Mouse (Mus musculus) embryonic facial prominence, embryonic 12.5 days (tissue): ENCODE results near the gene Chtop. TPM values are rescaled to one million over a fixed set of nuclear protein-coding genes. Genes with fewer than 3 reads are reported as not detected.

ENCODE experiments used
- ATAC-seq: fragments of 200-750 bp; cut with Nextera tagmentation; 2 replicates; pipeline ENCODE4 v1.8.0; 2017; ENCODE audit not compliant: insufficient number of reproducible peaks, insufficient read depth, low FRiP score, low TSS enrichment
- H3K27ac ChIP-seq: fragments of 300-500 bp; sonication (generic); 2 replicates; pipeline ENCODE4 v1.5.1; 2016; ENCODE audit warnings: mild to moderate bottlenecking
- H3K27me3 ChIP-seq: fragments of 300-500 bp; sonication (generic); 2 replicates; pipeline ENCODE4 v1.6.1; 2016; ENCODE audit warnings: mild to moderate bottlenecking, moderate library complexity
- H3K36me3 ChIP-seq: fragments of 300-500 bp; sonication (generic); 2 replicates; pipeline ENCODE4 v1.6.1; 2016; ENCODE audit warnings: mild to moderate bottlenecking
- H3K4me1 ChIP-seq: fragments of 300-500 bp; sonication (generic); 2 replicates; pipeline ENCODE4 v1.6.1; 2016
- H3K4me2 ChIP-seq: fragments of 300-500 bp; sonication (generic); replicated peaks from 2 replicates; pipeline ENCODE4 v1.6.1; 2016; ENCODE audit warnings: mild to moderate bottlenecking, moderate library complexity
- H3K4me3 ChIP-seq: fragments of 300-500 bp; sonication (generic); 2 replicates; pipeline ENCODE4 v1.5.1; 2016; ENCODE audit warnings: mild to moderate bottlenecking
- H3K9ac ChIP-seq: fragments of 300-500 bp; sonication (generic); 2 replicates; pipeline ENCODE4 v1.6.1; 2016; ENCODE audit warnings: mild to moderate bottlenecking, moderate library complexity
- H3K9me3 ChIP-seq: fragments of 300-500 bp; sonication (generic); 2 replicates; pipeline ENCODE4 v1.6.1; 2016; ENCODE audit warnings: mild to moderate bottlenecking, moderate library complexity
- WGBS: fragments of 180-500 bp; shearing (Covaris S2); methylation state at CpG from one replicate; pipeline ENCODE4 v1.1.7; 2016; 5-methylcytosine and 5-hydroxymethylcytosine counted together
- polyA plus RNA-seq: library from polyadenylated mRNA; unstranded; fragments of >200 nt; fragmentation: Nextera tagmentation; extraction: Ambion mirVana; gene quantifications from 2 replicates; pipeline ENCODE4 v1.2.1, GENCODE M21; 2016

The Chtop gene
- polyA plus RNA-seq, 1 experiment from 2014 or later: 209 TPM

DNA sequence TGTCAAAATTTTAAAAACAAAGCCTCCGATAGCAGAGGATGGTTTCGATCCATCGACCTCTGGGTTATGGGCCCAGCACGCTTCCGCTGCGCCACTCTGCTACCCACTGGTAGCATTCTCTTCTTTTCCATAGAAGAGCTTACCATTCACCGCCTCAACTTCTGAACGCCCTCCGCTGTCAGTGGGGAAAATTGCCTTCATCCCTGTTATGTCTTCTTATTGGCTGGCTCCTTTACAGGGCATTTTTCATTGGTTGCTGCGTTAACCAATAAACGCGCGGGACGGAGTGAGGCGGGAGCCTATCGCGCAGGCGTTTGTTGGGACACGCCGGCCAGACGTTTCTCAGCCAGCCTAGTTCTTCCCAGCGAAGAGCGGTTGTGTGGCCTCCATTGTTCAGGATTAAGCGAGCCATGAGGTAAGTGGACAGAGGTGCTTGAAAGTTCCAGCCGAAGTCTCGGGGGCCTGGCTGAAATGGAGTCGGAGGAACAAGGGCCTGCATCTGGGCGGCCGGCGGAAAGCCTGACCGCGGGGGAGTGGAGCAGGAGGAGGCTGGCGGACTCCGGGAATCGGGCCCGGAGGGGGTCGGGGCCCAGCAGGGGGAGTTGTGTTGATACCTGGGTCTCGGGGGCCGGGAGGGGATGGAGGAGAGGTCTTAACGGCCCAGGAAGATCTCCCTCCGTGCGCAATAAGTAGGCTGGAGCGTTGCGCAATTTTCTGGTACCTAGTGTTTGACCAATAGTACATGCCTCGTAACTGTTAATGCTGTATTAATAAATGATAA, 33.3 kb downstream of the Chtop start, which contains the start of gene Ilf2:
Ilf2 (plus strand) TSS at position 296 of the 781 bp plus-strand sequence.
- no peaks in the 10 kb centered on the region for H3K27me3 ChIP-seq
- H3K4me1 ChIP-seq: 0 out of 2 replicates have a peak, but pooled peaks cover 6% of the 10 kb centered on the region
- under 1% methylated on average over 45 of the region's 45 CpGs for WGBS
- ATAC-seq: peak; percentile 99
- peak within 1 kb of the TSS; percentile 75 for H3K4me2 ChIP-seq
- peaks cover 34% of the 10 kb centered on the region for H3K36me3 ChIP-seq
- no peaks in the 10 kb centered on the region for H3K9me3 ChIP-seq
- peak within 1 kb of the TSS; percentile 79 for H3K4me3 ChIP-seq
- H3K27ac ChIP-seq: peak within 1 kb of the TSS; percentile 95
- peak within 1 kb of the TSS; percentile 85 for H3K9ac ChIP-seq

DNA sequence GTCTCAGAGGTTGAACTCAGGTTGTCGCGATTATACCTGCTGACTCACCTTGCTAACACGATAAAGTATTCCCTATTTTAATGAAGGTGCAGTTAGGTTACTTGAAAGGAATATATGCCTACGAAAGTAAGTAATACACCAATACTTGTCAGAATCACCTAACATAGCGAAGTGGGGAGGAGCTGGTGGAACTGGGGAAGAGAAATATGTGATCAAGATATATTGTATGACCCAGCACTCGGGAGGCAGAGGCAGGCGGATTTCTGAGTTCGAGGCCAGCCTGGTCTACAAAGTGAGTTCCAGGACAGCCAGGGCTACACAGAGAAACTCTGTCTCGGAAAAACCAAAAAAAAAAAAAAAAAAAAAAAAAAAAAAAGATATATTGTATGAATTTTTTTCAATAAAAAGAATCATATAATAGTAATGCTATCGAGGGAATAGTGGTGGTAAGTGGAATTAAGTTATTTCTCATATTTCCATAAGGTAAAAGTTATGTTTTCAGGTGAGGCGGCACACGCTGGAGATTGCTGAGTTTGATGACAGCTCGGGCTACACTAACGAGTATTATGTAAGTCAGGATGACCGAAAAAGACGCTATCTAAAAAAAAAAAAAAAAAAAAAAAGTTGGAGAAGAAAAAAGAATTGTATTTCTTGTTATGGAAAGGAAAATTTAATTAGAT, 34.0 kb downstream of the Chtop start:
- WGBS: 40% methylated on average over 16 of the region's 16 CpGs
- Histone ChIP-seq H3K27ac (no peak overlapping the region), H3K4me1 (0 out of 2 replicates have a peak, but pooled peaks cover 6% of the 10 kb centered on the region), H3K9ac (no peak overlapping the region), H3K9me3 (no peaks in the 10 kb centered on the region), H3K4me3 (no peak overlapping the region), H3K27me3 (no peaks in the 10 kb centered on the region), H3K36me3 (peaks cover 27% of the 10 kb centered on the region), H3K4me2 (0 out of 2 replicates have a peak overlapping the region, but pooled peaks have one; percentile 19)
- peak; percentile 23; the same call in 1 of the 2 replicates for ATAC-seq

DNA sequence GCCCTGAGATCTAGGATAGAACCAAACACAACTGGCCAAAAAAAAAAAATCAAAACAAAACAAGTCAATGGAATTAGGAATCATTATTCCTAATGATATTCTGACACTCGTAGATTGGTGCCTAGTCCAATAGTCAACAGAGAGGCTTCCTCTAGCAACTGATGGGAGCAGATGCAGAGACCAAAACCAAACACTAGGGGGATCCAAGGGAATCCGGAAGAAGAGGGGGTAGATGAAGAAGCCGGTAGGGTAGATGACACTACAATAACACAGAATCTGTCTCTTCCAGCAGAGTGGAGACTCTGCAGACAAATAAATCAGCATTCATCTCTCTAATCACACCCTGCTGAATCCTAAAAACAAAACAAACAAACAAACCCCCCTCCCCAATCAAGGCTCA, 37.1 kb downstream of the Chtop start:
- Histone ChIP-seq H3K4me1 (0 out of 2 replicates have a peak, but pooled peaks cover 4% of the 10 kb centered on the region), H3K27ac (no peak overlapping the region), H3K9me3 (no peaks in the 10 kb centered on the region), H3K4me3 (no peak overlapping the region), H3K9ac (no peak overlapping the region), H3K4me2 (no peak overlapping the region), H3K36me3 (no peaks in the 10 kb centered on the region), H3K27me3 (no peaks in the 10 kb centered on the region)
- WGBS: 38% methylated on average over 3 of the region's 3 CpGs
- no peak for ATAC-seq

GRCm38 (mm10) chr3:90467618-90468300, 41.5 kb downstream of the Chtop start:
- Histone ChIP-seq H3K27ac (no peak overlapping the region), H3K4me1 (no peaks in the 10 kb centered on the region; the same call in 1 of the 2 replicates)
- 94% methylated on average over 10 of the region's 10 CpGs for WGBS

DNA sequence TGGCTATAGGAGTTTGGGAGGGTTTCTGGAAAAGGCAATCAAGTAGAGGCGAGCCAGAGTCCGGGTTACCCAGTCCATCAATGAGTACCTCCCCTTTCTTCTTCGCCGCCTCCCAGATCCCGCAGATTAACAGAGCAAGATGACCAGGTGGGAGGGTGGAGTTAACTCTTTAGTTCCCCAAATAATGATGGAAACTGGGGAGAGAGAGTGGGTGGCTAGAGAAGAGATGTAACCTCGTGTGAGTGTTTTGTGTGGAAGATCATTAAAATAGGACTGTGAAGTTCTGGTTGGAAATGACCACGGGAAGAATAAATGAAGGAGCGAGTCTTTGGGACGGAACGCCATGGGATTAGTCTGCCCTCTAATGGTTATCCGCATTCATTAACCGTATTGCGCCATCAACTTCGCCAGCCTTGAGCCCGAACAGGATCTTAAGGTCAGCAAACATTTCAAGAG, 43.0 kb downstream of the Chtop start:
- under 1% methylated on average over 15 of the region's 15 CpGs for WGBS
- Histone ChIP-seq H3K36me3 (no peaks in the 10 kb centered on the region), H3K9ac (peak overlapping the region; percentile 24), H3K4me3 (peak overlapping the region; percentile 48), H3K9me3 (no peaks in the 10 kb centered on the region), H3K27ac (no peak overlapping the region), H3K4me2 (peak overlapping the region; percentile 75), H3K4me1 (no peaks in the 10 kb centered on the region; the same call in 1 of the 2 replicates), H3K27me3 (peaks cover 46% of the 10 kb centered on the region)
- no peak for ATAC-seq

More at GRCm38 (mm10) chr3:90467618-90468300, 41.5 kb downstream of the Chtop start:
- H3K9ac ChIP-seq: no peak overlapping the region
- no peak overlapping the region for H3K4me2 ChIP-seq
- H3K9me3 ChIP-seq: no peaks in the 10 kb centered on the region
- peaks cover 34% of the 10 kb centered on the region for H3K27me3 ChIP-seq
- no peak for ATAC-seq
- H3K4me3 ChIP-seq: no peak overlapping the region
- H3K36me3 ChIP-seq: no peaks in the 10 kb centered on the region

DNA sequence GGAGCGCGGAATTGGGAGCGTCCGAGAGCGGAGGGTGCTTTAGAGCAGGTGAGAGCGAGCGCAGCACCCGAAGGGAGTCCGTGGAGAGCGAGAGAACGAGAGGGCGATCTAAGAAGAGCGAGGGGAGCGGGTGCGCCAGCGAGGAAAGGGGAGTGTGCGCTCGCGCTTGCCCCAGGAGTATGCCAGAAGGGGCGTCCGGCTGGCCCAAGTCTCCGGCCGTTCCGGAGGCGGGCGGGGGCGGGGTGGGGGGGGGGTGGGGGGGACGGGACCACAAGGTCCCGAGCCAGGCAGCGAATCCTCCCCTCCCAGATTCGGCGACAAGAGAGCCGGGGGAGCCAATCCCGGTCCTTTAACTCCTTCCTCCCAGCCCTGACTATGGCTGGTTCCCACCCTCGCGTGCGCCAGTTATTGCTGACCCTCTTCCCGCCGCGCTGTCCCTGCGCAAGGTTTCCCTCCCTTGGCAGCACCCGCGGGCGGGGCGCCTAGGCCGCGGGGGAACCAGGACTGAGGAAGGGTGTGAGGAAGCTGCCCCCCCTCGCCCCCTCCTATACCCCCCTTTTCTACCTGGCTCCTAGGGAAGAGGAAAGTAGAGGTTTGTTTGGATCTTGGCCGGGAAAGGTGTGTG, 43.5 kb downstream of the Chtop start, which contains the start of gene Npr1:
Npr1 (minus strand) TSS at position 181 of the 625 bp plus-strand sequence.
- 1% methylated on average over 43 of the region's 49 CpGs for WGBS

GRCm38 (mm10) chr3:90465081-90465685, 44.1 kb downstream of the Chtop start:
- Histone ChIP-seq H3K27ac (no peak overlapping the region), H3K4me2 (peak overlapping the region; percentile 75), H3K4me1 (no peaks in the 10 kb centered on the region; the same call in 1 of the 2 replicates), H3K27me3 (peaks cover 46% of the 10 kb centered on the region), H3K36me3 (no peaks in the 10 kb centered on the region), H3K9me3 (no peaks in the 10 kb centered on the region), H3K9ac (peak overlapping the region; percentile 24), H3K4me3 (peak overlapping the region; percentile 48)
- WGBS: 1% methylated on average over 75 of the region's 75 CpGs
- peak; percentile 37; the same call in 1 of the 2 replicates for ATAC-seq

More for the DNA sequence above, 43.5 kb downstream of the Chtop start, which contains the start of gene Npr1:
- Histone ChIP-seq H3K4me3 (peak within 1 kb of the TSS; percentile 48), H3K27ac (no peak within 1 kb of the TSS), H3K36me3 (no peaks in the 10 kb centered on the region), H3K4me1 (no peaks in the 10 kb centered on the region; the same call in 1 of the 2 replicates), H3K9me3 (no peaks in the 10 kb centered on the region), H3K9ac (peak within 1 kb of the TSS; percentile 24), H3K27me3 (peaks cover 46% of the 10 kb centered on the region), H3K4me2 (peak within 1 kb of the TSS; percentile 75)
- no peak for ATAC-seq

GRCm38 (mm10) chr3:90464552-90465080, 44.7 kb downstream of the Chtop start:
- H3K4me2 ChIP-seq: peak overlapping the region; percentile 75
- H3K27ac ChIP-seq: no peak overlapping the region
- H3K36me3 ChIP-seq: no peaks in the 10 kb centered on the region
- H3K9ac ChIP-seq: peak overlapping the region; percentile 24; the same call in 1 of the 2 replicates
- peak overlapping the region; percentile 48 for H3K4me3 ChIP-seq
- WGBS: 9% methylated on average over 37 of the region's 37 CpGs
- H3K9me3 ChIP-seq: no peaks in the 10 kb centered on the region
- no peak for ATAC-seq
- H3K4me1 ChIP-seq: no peaks in the 10 kb centered on the region; the same call in 1 of the 2 replicates
- H3K27me3 ChIP-seq: peaks cover 46% of the 10 kb centered on the region

DNA sequence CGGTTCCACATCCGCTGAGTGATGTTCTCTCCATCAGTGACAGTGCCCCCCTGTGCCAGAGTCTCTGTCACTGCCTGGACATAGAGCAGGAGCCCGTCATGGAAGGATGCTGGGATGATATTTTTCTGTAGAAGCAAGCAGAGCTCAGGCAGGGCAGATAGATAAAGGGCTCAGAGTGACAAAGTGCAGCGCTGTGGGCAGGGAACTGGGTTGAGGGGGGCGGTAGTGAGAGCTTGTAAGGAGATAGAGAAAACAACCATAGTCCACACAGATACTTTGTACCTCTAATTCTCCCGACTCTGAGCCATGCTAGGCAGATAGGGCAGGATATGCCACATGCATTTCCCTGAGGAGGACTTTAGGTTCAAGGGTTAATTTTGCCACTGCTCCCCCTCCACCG, 46.7 kb downstream of the Chtop start:
- no peaks in the 10 kb centered on the region; the same call in 1 of the 2 replicates for H3K4me1 ChIP-seq
- no peak for ATAC-seq
- no peak overlapping the region for H3K4me3 ChIP-seq
- peaks cover 46% of the 10 kb centered on the region for H3K27me3 ChIP-seq
- H3K27ac ChIP-seq: no peak overlapping the region
- no peak overlapping the region for H3K9ac ChIP-seq
- H3K9me3 ChIP-seq: no peaks in the 10 kb centered on the region
- H3K36me3 ChIP-seq: no peaks in the 10 kb centered on the region
- WGBS: 28% methylated on average over 7 of the region's 7 CpGs
- no peak overlapping the region for H3K4me2 ChIP-seq

GRCm38 (mm10) chr3:90461935-90462334, 47.4 kb downstream of the Chtop start:
- Histone ChIP-seq H3K27ac (no peak overlapping the region), H3K4me1 (no peaks in the 10 kb centered on the region; the same call in 1 of the 2 replicates), H3K9me3 (no peaks in the 10 kb centered on the region), H3K27me3 (peaks cover 46% of the 10 kb centered on the region), H3K4me3 (no peak overlapping the region), H3K4me2 (no peak overlapping the region), H3K36me3 (no peaks in the 10 kb centered on the region), H3K9ac (no peak overlapping the region)
- WGBS: 88% methylated on average over 3 of the region's 3 CpGs
- no peak for ATAC-seq
